Mouse (Mus musculus) brain, embryonic 14.5 days (tissue): ENCODE data around the gene Gar1.

ENCODE experiments used
- CTCF ChIP-seq: fragments of 200-500 bp; IDR thresholded peaks from 2 replicates; pipeline ENCODE4 v1.5.1; 2012; ENCODE audit warnings: inconsistent platforms, mild to moderate bottlenecking, moderate library complexity, borderline replicate concordance; ENCODE audit not compliant: insufficient read depth, insufficient read length; ENCODE audit errors: extremely low read depth
- POLR2A ChIP-seq: fragments of 200-500 bp; IDR thresholded peaks from 2 replicates; pipeline ENCODE4 v1.6.1; 2012; ENCODE audit warnings: mild to moderate bottlenecking, inconsistent platforms, borderline replicate concordance; ENCODE audit not compliant: poor library complexity, insufficient read depth, insufficient read length, severe bottlenecking; ENCODE audit errors: extremely low read depth

DNA sequence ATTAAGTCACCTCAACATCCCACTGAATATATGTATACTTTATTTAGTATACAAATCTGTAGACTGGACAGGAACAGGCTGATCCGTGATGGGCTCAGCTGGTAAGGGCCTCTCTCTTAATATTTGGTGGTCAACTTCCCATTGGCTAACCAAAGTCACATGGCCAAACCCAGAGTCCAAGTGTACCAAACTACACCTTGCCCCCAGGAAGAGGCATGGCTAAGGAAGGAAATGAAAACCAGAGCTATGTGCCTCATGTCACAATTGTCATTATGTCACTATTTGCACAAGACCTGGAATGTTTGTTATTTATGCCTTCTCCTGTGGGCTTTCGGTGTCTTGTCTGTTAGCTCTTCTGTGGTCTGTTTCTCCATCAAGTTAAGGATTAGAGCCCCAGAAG, 14.7 kb upstream of the Gar1 start:
- TF ChIP-seq POLR2A (no peak), CTCF (no peak)
